Mouse (Mus musculus) hindbrain, postnatal 0 days (tissue): ENCODE data around the gene Fam122a. TPM values are rescaled to one million over a fixed set of nuclear protein-coding genes. Genes with fewer than 3 reads are reported as not detected.
A peak's percentile ranks its signal among the peaks of the same experiment; 100 is the strongest.

Experiments used
- ATAC-seq: fragments of 200-750 bp; cut with Nextera tagmentation; 2 replicates; pipeline ENCODE4 v1.8.0; 2017; ENCODE audit warnings: mild to moderate bottlenecking, moderate TSS enrichment, moderate library complexity
- DNase-seq: peaks from one replicate; pipeline ENCODE4 v3.0.0-alpha.2; 2015; ENCODE audit warnings: low spot score
- H3K27ac ChIP-seq: fragments of 300-500 bp; sonication (generic); 2 replicates; pipeline ENCODE4 v1.5.1; 2014; ENCODE audit warnings: mild to moderate bottlenecking
- H3K27me3 ChIP-seq: fragments of 300-500 bp; sonication (generic); 2 replicates; pipeline ENCODE4 v1.6.1; 2014; ENCODE audit warnings: low read length, mixed read lengths; ENCODE audit not compliant: insufficient read depth
- H3K36me3 ChIP-seq: fragments of 300-500 bp; sonication (generic); 2 replicates; pipeline ENCODE4 v1.6.1; 2014; ENCODE audit warnings: low read length, mixed read lengths; ENCODE audit not compliant: insufficient read depth
- H3K4me1 ChIP-seq: fragments of 300-500 bp; sonication (generic); 2 replicates; pipeline ENCODE4 v1.6.1; 2014; ENCODE audit warnings: antibody characterized with exemption, low read length, mixed read lengths; ENCODE audit not compliant: insufficient read depth
- H3K4me2 ChIP-seq: fragments of 300-500 bp; sonication (generic); 2 replicates; pipeline ENCODE4 v1.6.1; 2014; ENCODE audit warnings: low read depth, mild to moderate bottlenecking, low read length, moderate library complexity, mixed read lengths
- H3K4me3 ChIP-seq: fragments of 300-500 bp; sonication (generic); 2 replicates; pipeline ENCODE4 v1.5.1; 2014; ENCODE audit warnings: low read length
- H3K9ac ChIP-seq: fragments of 300-500 bp; sonication (generic); replicated peaks from 2 replicates; pipeline ENCODE4 v1.6.1; 2014; ENCODE audit warnings: mild to moderate bottlenecking, low read length, moderate library complexity, mixed read lengths
- H3K9me3 ChIP-seq: fragments of 300-500 bp; sonication (generic); 2 replicates; pipeline ENCODE4 v1.6.1; 2016; ENCODE audit warnings: low read length, mixed read lengths
- CTCF ChIP-seq: IDR thresholded peaks from 2 replicates; pipeline ENCODE4 v1.5.1; 2016; ENCODE audit warnings: antibody characterized with exemption, control low read depth, low read depth
- WGBS: fragments of 180-500 bp; shearing (Covaris S2); extraction: QIAGEN DNeasy Blood & Tissue Kit; methylation state at CpG from one replicate; pipeline ENCODE4 v1.1.7; 2014; 5-methylcytosine and 5-hydroxymethylcytosine counted together
- polyA plus RNA-seq: library from polyadenylated mRNA; unstranded; fragments of >200 nt; fragmentation: Nextera tagmentation; extraction: Ambion mirVana; gene quantifications from 2 replicates; pipeline ENCODE4 v1.2.1, GENCODE M21; 2015
- total RNA-seq: library from RNA; depleted of rRNA; stranded (reverse); fragments of >200 nt; gene quantifications from 2 replicates; pipeline ENCODE4 v1.2.3, GENCODE M21; 2014

The Fam122a gene
- total and polyA plus RNA-seq, 2 experiments from 2014 or later: 17.0 to 59.0 TPM

- Histone ChIP-seq H3K36me3 (no peaks in the 10 kb centered on the region), H3K27me3 (no peaks in the 10 kb centered on the region), H3K4me2 (no peak overlapping the region), H3K9ac (no peak overlapping the region), H3K4me1 (no peaks in the 10 kb centered on the region), H3K4me3 (no peak overlapping the region), H3K27ac (no peak overlapping the region), H3K9me3 (no peaks in the 10 kb centered on the region)
- no peak for DNase-seq
- TF ChIP-seq CTCF: no peak
- 77% methylated on average over 5 of the region's 5 CpGs for WGBS
- ATAC-seq: no peak
These were observed 13.1 kb upstream of the Fam122a start for GRCm38 (mm10) chr19:24490275-24490674.

- Histone ChIP-seq H3K27me3 (no peaks in the 10 kb centered on the region), H3K36me3 (no peaks in the 10 kb centered on the region), H3K4me3 (no peak overlapping the region), H3K4me2 (no peak overlapping the region), H3K9me3 (no peaks in the 10 kb centered on the region), H3K9ac (no peak overlapping the region), H3K27ac (no peak overlapping the region), H3K4me1 (no peaks in the 10 kb centered on the region)
- 82% methylated on average over 8 of the region's 8 CpGs for WGBS
- TF ChIP-seq CTCF: no peak
- DNase-seq (no peak), ATAC-seq (no peak)
These were observed 9.5 kb upstream of the Fam122a start for GRCm38 (mm10) chr19:24486433-24487296.

- Histone ChIP-seq H3K9me3 (no peaks in the 10 kb centered on the region), H3K9ac (no peak overlapping the region), H3K27ac (no peak overlapping the region), H3K4me3 (no peak overlapping the region), H3K27me3 (no peaks in the 10 kb centered on the region), H3K4me2 (no peak overlapping the region), H3K4me1 (no peaks in the 10 kb centered on the region), H3K36me3 (no peaks in the 10 kb centered on the region)
- no peak for TF ChIP-seq CTCF
- no peak for DNase-seq
- 51% methylated on average over 4 of the region's 4 CpGs for WGBS
- ATAC-seq: no peak
These were observed 7.5 kb upstream of the Fam122a start for GRCm38 (mm10) chr19:24484612-24485194.

GRCm38 (mm10) chr19:24480916-24481315 is 3.8 kb upstream of the Fam122a start:
- Histone ChIP-seq H3K9me3 (no peaks in the 10 kb centered on the region), H3K4me2 (no peak overlapping the region), H3K9ac (no peak overlapping the region), H3K36me3 (no peaks in the 10 kb centered on the region), H3K27me3 (no peaks in the 10 kb centered on the region), H3K4me1 (no peaks in the 10 kb centered on the region), H3K27ac (no peak overlapping the region), H3K4me3 (no peak overlapping the region)
- TF ChIP-seq CTCF: no peak
- ATAC-seq (no peak), DNase-seq (no peak)
- 56% methylated on average over 2 of the region's 2 CpGs for WGBS

- peak overlapping the region; percentile 72 for H3K4me3 ChIP-seq
- H3K27me3 ChIP-seq: no peaks in the 10 kb centered on the region
- H3K27ac ChIP-seq: peak overlapping the region; percentile 87
- 2% methylated on average over 11 of the region's 11 CpGs for WGBS
- DNase-seq: peak; percentile 38
- H3K4me1 ChIP-seq: peaks cover 6% of the 10 kb centered on the region; the same call in 1 of the 2 replicates
- no peaks in the 10 kb centered on the region for H3K9me3 ChIP-seq
- H3K36me3 ChIP-seq: no peaks in the 10 kb centered on the region
- H3K4me2 ChIP-seq: peak overlapping the region; percentile 90
- no peak for TF ChIP-seq CTCF
- H3K9ac ChIP-seq: peak overlapping the region; percentile 92
- no peak for ATAC-seq
These were observed 695 bp downstream of the Fam122a start for GRCm38 (mm10) chr19:24476461-24476860.

- no peaks in the 10 kb centered on the region for H3K9me3 ChIP-seq
- H3K27me3 ChIP-seq: no peaks in the 10 kb centered on the region
- WGBS: 77% methylated on average over 6 of the region's 6 CpGs
- no peak overlapping the region for H3K9ac ChIP-seq
- ATAC-seq: no peak
- H3K27ac ChIP-seq: no peak overlapping the region
- H3K4me1 ChIP-seq: peaks cover 6% of the 10 kb centered on the region; the same call in 1 of the 2 replicates
- H3K36me3 ChIP-seq: no peaks in the 10 kb centered on the region
- TF ChIP-seq CTCF: no peak
- no peak for DNase-seq
- H3K4me3 ChIP-seq: no peak overlapping the region
- peak overlapping the region; percentile 90 for H3K4me2 ChIP-seq
These were observed 1.9 kb downstream of the Fam122a start for GRCm38 (mm10) chr19:24475281-24475680.

- H3K36me3 ChIP-seq: no peaks in the 10 kb centered on the region
- 89% methylated on average over 5 of the region's 5 CpGs for WGBS
- no peak overlapping the region for H3K27ac ChIP-seq
- H3K4me2 ChIP-seq: no peak overlapping the region
- no peak for TF ChIP-seq CTCF
- ATAC-seq (no peak), DNase-seq (no peak)
- H3K4me1 ChIP-seq: peaks cover 6% of the 10 kb centered on the region; the same call in 1 of the 2 replicates
- no peak overlapping the region for H3K4me3 ChIP-seq
- no peaks in the 10 kb centered on the region for H3K27me3 ChIP-seq
- no peak overlapping the region for H3K9ac ChIP-seq
- no peaks in the 10 kb centered on the region for H3K9me3 ChIP-seq
These were observed 4.6 kb downstream of the Fam122a start for GRCm38 (mm10) chr19:24472512-24472911.
